Comparison of ENCODE assay signal across 10 mouse cellular contexts in genomic region chr11:98771131-98771530, GRCm38 (mm10). TPM values are rescaled to one million over a fixed set of nuclear protein-coding genes. Genes with fewer than 3 reads are reported as not detected.
A peak's percentile ranks its signal among the peaks of the same experiment; 100 is the strongest.
DNase-seq lines count a peak whose midpoint lies in the region; ATAC-seq lines count a peak whose summit lies in the region.
"Had no signal": no experiment of that assay in that cellular context is flagged by ENCODE, and none has a peak within 500 bp of the region (broad histone marks: within the 10 kb centered on the region; RNA-seq: fewer than 3 reads in every experiment).

No protein-coding gene starts in this region.

- H3K9me3 ChIP-seq in lung, embryonic 15.5 days: no peaks in the 10 kb centered on the region
- no peaks in the 10 kb centered on the region for H3K9me3 ChIP-seq in heart, embryonic 16.5 days (replicated peaks; ENCODE audit: control insufficient read depth, low read length)

- no peak overlapping the region for H3K9ac ChIP-seq in lung, embryonic 15.5 days
- H3K9ac ChIP-seq in heart, embryonic 16.5 days (ENCODE audit: low read length): peak overlapping the region; percentile 3

- no peak overlapping the region for H3K4me2 ChIP-seq in lung, embryonic 15.5 days
- no peak overlapping the region; the same call in 1 of the 2 replicates for H3K4me2 ChIP-seq in heart, embryonic 16.5 days (ENCODE audit: low read depth, low read length)

- peaks cover 7% of the 10 kb centered on the region; the same call in 1 of the 2 replicates for H3K36me3 ChIP-seq in lung, embryonic 15.5 days
- H3K36me3 ChIP-seq in heart, embryonic 16.5 days (ENCODE audit: control insufficient read depth, insufficient read depth): peaks cover 18% of the 10 kb centered on the region

- H3K4me1 ChIP-seq in lung, embryonic 15.5 days: peaks cover 91% of the 10 kb centered on the region
- peaks cover 89% of the 10 kb centered on the region for H3K4me1 ChIP-seq in heart, embryonic 16.5 days (ENCODE audit: control insufficient read depth, insufficient read depth, low read length)

- no peaks in the 10 kb centered on the region for H3K27me3 ChIP-seq in lung, embryonic 15.5 days
- H3K27me3 ChIP-seq in heart, embryonic 16.5 days (ENCODE audit: control insufficient read depth, insufficient read depth, low read length): no peaks in the 10 kb centered on the region

- intact Hi-C loops in heart, postnatal 25 days (cut with DNase I): loop anchor here (5.0 kb wide), 1 partner anchor 49 kb away; no protein-coding TSS in a partner anchor

- no peak overlapping the region for H3K4me3 ChIP-seq in lung, embryonic 15.5 days
- no peak overlapping the region for H3K4me3 ChIP-seq in heart, embryonic 16.5 days (ENCODE audit: low read length)

- no peak for ATAC-seq in lung, embryonic 15.5 days (ENCODE audit: borderline replicate concordance, extremely low read depth, low FRiP score, low TSS enrichment)
- ATAC-seq in heart, embryonic 16.5 days (replicated peaks; ENCODE audit: extremely low read depth, insufficient read depth, low FRiP score): no peak
- ATAC-seq: hindbrain, embryonic 16.5 days had no signal

- 88% methylated on average over 18 of the region's 18 CpGs for WGBS in lung, embryonic 15.5 days
- WGBS in heart, embryonic 16.5 days: 89% methylated on average over 18 of the region's 18 CpGs

- peak overlapping the region; percentile 79; the same call in 1 of the 2 replicates for H3K27ac ChIP-seq in lung, embryonic 15.5 days
- peak overlapping the region; percentile 94 for H3K27ac ChIP-seq in heart, embryonic 16.5 days (ENCODE audit: low read length)

- DNase-seq in adrenal gland, postnatal 14 days: peak; percentile 5
- DNase-seq in adrenal gland, postnatal 4 days (ENCODE audit: low spot score in 2 of 2): no peak
- DNase-seq in heart, adult 8-10 months (ENCODE audit: low spot score): peak; percentile 21
- DNase-seq in heart, postnatal 25 days (ENCODE audit: low spot score): no peak
- no peak for DNase-seq in lung, adult 18-20 months
- no peak for DNase-seq in ovary, adult 18-20 months (ENCODE audit: low spot score)
- DNase-seq: right cerebral cortex, adult 18-20 months had no signal

RNA-seq across cellular contexts. Expression of gene Nr1d1, which starts 4.0 kb away (rescaled TPM):
- 32.9 and 51.0 TPM in 2 replicates for total RNA-seq in adrenal gland, postnatal 14 days (2021)
- 100 to 1,000 TPM; 104 to 115 TPM for total RNA-seq in adrenal gland, postnatal 4 days (2021)
- total RNA-seq in heart, adult 8-10 months (2022): 100 to 1,000 TPM in 2 of 4 experiments, 10 to 100 TPM in 2; 81.4 to 121 (median 101) TPM
- 100 to 1,000 TPM in 1 of 2 experiments, 10 to 100 TPM in 1; 61.2 to 129 TPM for total RNA-seq in heart, postnatal 25 days (2021)
- polyA plus RNA-seq in lung, embryonic 15.5 days (2015; fragmentation: Nextera tagmentation; extraction: Ambion mirVana): 1.0 and 1.5 TPM in 2 replicates
- 7.0 and 8.2 TPM in 2 replicates for polyA plus RNA-seq in heart, embryonic 16.5 days (2015; fragmentation: Nextera tagmentation; extraction: Ambion mirVana)

RNA-seq across cellular contexts. Expression of gene Msl1, which starts 24.2 kb away (rescaled TPM):
- 88.5 and 88.7 TPM in 2 replicates for total RNA-seq in adrenal gland, postnatal 14 days (2021)
- total RNA-seq in adrenal gland, postnatal 4 days (2021): 100 to 1,000 TPM; 119 to 121 TPM
- 10 to 100 TPM; 72.1 to 84.3 (median 78.7) TPM for total RNA-seq in heart, adult 8-10 months (2022)
- total RNA-seq in heart, postnatal 25 days (2021): 10 to 100 TPM; 73.0 to 78.1 TPM
- polyA plus RNA-seq in lung, embryonic 15.5 days (2015; fragmentation: Nextera tagmentation; extraction: Ambion mirVana): 21.1 and 21.2 TPM in 2 replicates
- polyA plus RNA-seq in heart, embryonic 16.5 days (2015; fragmentation: Nextera tagmentation; extraction: Ambion mirVana): 15.2 and 15.5 TPM in 2 replicates

RNA-seq across cellular contexts. Expression of gene Thra, which starts 30.7 kb away (rescaled TPM):
- total RNA-seq in adrenal gland, postnatal 14 days (2021): 106 and 124 TPM in 2 replicates
- total RNA-seq in adrenal gland, postnatal 4 days (2021): 100 to 1,000 TPM; 181 to 195 TPM
- total RNA-seq in heart, adult 8-10 months (2022): 10 to 100 TPM; 92.5 to 98.4 (median 95.1) TPM
- total RNA-seq in heart, postnatal 25 days (2021): 100 to 1,000 TPM; 102 to 117 TPM
- polyA plus RNA-seq in lung, embryonic 15.5 days (2015; fragmentation: Nextera tagmentation; extraction: Ambion mirVana): 35.6 and 35.8 TPM in 2 replicates
- 37.5 and 40.2 TPM in 2 replicates for polyA plus RNA-seq in heart, embryonic 16.5 days (2015; fragmentation: Nextera tagmentation; extraction: Ambion mirVana)

RNA-seq across cellular contexts. Expression of gene Casc3, which starts 33.6 kb away (rescaled TPM):
- total RNA-seq in adrenal gland, postnatal 14 days (2021): 37.8 and 38.8 TPM in 2 replicates
- 10 to 100 TPM; 45.2 to 54.8 TPM for total RNA-seq in adrenal gland, postnatal 4 days (2021)
- total RNA-seq in heart, adult 8-10 months (2022): 10 to 100 TPM; 16.0 to 20.9 (median 17.8) TPM
- total RNA-seq in heart, postnatal 25 days (2021): 10 to 100 TPM; 22.4 to 25.5 TPM
- polyA plus RNA-seq in lung, embryonic 15.5 days (2015; fragmentation: Nextera tagmentation; extraction: Ambion mirVana): 35.7 and 37.9 TPM in 2 replicates
- 23.4 and 24.0 TPM in 2 replicates for polyA plus RNA-seq in heart, embryonic 16.5 days (2015; fragmentation: Nextera tagmentation; extraction: Ambion mirVana)

RNA-seq across cellular contexts. Expression of gene Med24, which starts 41.9 kb away (rescaled TPM):
- 47.4 and 55.5 TPM in 2 replicates for total RNA-seq in adrenal gland, postnatal 14 days (2021)
- 10 to 100 TPM; 75.7 to 84.8 TPM for total RNA-seq in adrenal gland, postnatal 4 days (2021)
- total RNA-seq in heart, adult 8-10 months (2022): 10 to 100 TPM; 44.4 to 49.9 (median 46.8) TPM
- total RNA-seq in heart, postnatal 25 days (2021): 10 to 100 TPM; 45.2 to 48.8 TPM
- 51.9 and 53.0 TPM in 2 replicates for polyA plus RNA-seq in lung, embryonic 15.5 days (2015; fragmentation: Nextera tagmentation; extraction: Ambion mirVana)
- polyA plus RNA-seq in heart, embryonic 16.5 days (2015; fragmentation: Nextera tagmentation; extraction: Ambion mirVana): 36.8 and 40.3 TPM in 2 replicates

Comparison
In these comparisons a context has a peak if more than half of its experiments do, and no peak if none do; other contexts are left out.
1. DNase-seq: peak in adrenal gland, postnatal 14 days (single experiment) and heart, adult 8-10 months (single experiment); none in adrenal gland, postnatal 4 days (0 of 2), heart, postnatal 25 days (single experiment), lung, adult 18-20 months (0 of 2) and ovary, adult 18-20 months (single experiment).